Mouse (Mus musculus): ENCODE data around the gene Xpc. TPM values are rescaled to one million over a fixed set of nuclear protein-coding genes. Genes with fewer than 3 reads are reported as not detected.

The Xpc gene
- 6.9 and 7.5 TPM in 2 replicates for polyA plus RNA-seq (2012; rRNA removed)

DNA sequence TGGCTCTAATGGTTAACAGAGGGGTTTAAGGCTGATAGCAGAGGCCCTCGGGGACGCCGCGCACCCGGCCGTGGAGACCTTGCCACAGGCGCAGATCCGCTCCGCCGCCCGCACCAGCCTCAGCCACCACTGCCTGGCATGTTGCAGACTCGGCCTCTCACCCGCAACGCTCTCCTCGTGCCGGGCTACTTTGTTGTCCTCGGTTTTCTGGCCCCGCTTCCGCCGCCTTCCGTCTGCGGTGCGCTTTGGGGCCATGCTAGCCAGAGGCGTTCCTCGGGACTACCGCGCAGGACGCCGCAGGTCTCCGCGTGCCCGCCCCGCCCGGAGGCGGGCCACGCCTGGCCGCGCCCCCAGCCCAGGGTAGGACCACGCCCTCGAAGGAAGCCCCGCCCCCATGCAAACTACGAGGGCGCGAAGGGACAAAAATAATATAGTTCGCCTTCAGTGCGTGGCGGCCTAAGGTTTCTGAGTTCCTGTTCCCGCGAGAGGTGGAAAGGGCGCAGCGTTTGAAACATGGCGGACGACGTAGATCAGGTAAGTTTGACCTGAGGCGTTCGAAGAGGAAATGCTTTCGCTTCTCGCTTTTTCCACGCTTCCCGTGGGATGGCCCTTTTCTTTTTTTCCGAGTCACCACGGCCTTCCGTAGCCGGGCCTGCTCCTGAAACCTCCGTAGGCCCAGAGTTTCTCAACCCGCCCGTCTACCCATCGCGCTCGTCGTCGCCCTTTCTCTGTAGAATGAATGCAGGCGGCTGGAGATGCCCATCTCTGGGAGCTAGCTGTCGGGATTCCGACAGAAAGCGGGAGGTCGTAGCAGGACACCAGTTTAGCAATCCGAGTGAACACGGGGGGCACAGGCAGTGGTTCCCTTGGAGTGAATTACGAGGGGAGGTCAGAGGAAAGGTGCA lies at the start of gene Xpc, which contains the start of gene Lsm3:
Gene Xpc (minus strand): TSS at position 344 of the 905 bp plus-strand sequence.
Gene Lsm3 (plus strand): TSS at position 384 of the 905 bp plus-strand sequence.
- TF ChIP-seq POLR2A (IDR thresholded peaks at IDR 0.05; ENCODE audit: low read depth, low read length): no peak; the same call in 1 of the 2 replicates
- TF ChIP-seq CTCF (IDR thresholded peaks at IDR 0.05; ENCODE audit: extremely low read depth, insufficient read depth, insufficient read length, insufficient replicate concordance): no peak
- H3K36me3 ChIP-seq (ENCODE audit: control insufficient read depth, insufficient read depth, low read length): peaks cover 15% of the 10 kb centered on the region
- WGBS: under 1% methylated on average over 80 of the region's 80 CpGs
- no peaks in the 10 kb centered on the region for H3K27me3 ChIP-seq (ENCODE audit: control insufficient read depth, insufficient read depth, low read length)
- H3K4me3 ChIP-seq (ENCODE audit: extremely low read depth, insufficient read depth, insufficient read length): peak within 1 kb of the TSS; percentile 93
- peak within 1 kb of the TSS; percentile 75 for H3K27ac ChIP-seq (ENCODE audit: insufficient read depth, low read length)
- peaks cover 7% of the 10 kb centered on the region; the same call in 1 of the 2 replicates for H3K4me1 ChIP-seq (ENCODE audit: control insufficient read depth, insufficient read depth, insufficient read length)
- DNase-seq (ENCODE audit: low read depth in 1 of 2, low spot score in 2 of 2): peak; percentile 94 to 96

DNA sequence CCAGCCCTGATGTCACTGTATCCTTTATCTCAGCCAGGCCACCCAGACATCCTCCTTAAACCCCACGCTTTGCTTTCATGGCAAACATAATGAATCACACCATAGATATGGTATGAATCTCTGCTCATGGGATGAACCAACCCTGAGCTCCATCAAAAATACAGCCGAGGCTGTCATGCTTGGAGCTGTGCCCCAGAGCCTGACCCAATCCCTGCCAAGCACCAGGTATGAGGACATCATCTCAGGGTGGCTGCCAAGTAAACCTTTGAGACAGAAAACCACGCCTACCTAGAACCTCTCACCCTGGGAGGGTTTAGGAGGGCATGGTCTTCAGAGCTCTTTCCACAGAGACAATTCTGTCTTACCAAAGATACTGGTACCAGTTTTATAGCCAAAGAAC lies 47.3 kb upstream of the Xpc start:
- Histone ChIP-seq H3K27ac (ENCODE audit: insufficient read depth, low read length) (no peak overlapping the region), H3K36me3 (ENCODE audit: control insufficient read depth, insufficient read depth, low read length) (no peaks in the 10 kb centered on the region), H3K4me1 (ENCODE audit: control insufficient read depth, insufficient read depth, insufficient read length) (no peaks in the 10 kb centered on the region), H3K27me3 (ENCODE audit: control insufficient read depth, insufficient read depth, low read length) (no peaks in the 10 kb centered on the region; the same call in 1 of the 2 replicates), H3K4me3 (ENCODE audit: extremely low read depth, insufficient read depth, insufficient read length) (no peak overlapping the region)
- DNase-seq (ENCODE audit: low read depth in 1 of 2, low spot score in 2 of 2): no peak
- TF ChIP-seq POLR2A (IDR thresholded peaks at IDR 0.05; ENCODE audit: low read depth, low read length) (no peak), CTCF (IDR thresholded peaks at IDR 0.05; ENCODE audit: extremely low read depth, insufficient read depth, insufficient read length, insufficient replicate concordance) (no peak)
- 76% methylated on average over 3 of the region's 3 CpGs for WGBS

DNA sequence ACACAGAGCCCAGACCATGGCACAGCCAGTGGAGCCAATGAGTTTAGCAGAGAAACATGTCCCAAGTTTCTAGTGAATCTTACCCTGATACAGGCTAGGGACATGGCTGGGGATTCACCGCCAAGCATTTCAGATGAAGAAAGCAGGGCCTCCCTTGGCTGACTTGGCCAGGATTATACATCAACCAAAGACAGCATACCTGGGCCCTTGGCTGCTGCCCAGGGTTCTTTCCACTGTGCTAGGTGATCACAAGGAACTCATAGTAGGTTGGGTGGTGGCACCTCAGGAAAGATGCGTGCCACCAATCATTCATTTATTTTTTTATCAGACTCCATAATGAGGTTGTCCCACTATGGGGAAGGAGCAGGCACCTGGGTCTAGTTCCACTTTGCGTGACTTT lies 44.5 kb upstream of the Xpc start:
- DNase-seq (ENCODE audit: low read depth in 1 of 2, low spot score in 2 of 2): no peak
- Histone ChIP-seq H3K27ac (ENCODE audit: insufficient read depth, low read length) (no peak overlapping the region), H3K4me3 (ENCODE audit: extremely low read depth, insufficient read depth, insufficient read length) (no peak overlapping the region), H3K36me3 (ENCODE audit: control insufficient read depth, insufficient read depth, low read length) (no peaks in the 10 kb centered on the region), H3K4me1 (ENCODE audit: control insufficient read depth, insufficient read depth, insufficient read length) (no peaks in the 10 kb centered on the region), H3K27me3 (ENCODE audit: control insufficient read depth, insufficient read depth, low read length) (no peaks in the 10 kb centered on the region; the same call in 1 of the 2 replicates)
- TF ChIP-seq POLR2A (IDR thresholded peaks at IDR 0.05; ENCODE audit: low read depth, low read length) (no peak), CTCF (IDR thresholded peaks at IDR 0.05; ENCODE audit: extremely low read depth, insufficient read depth, insufficient read length, insufficient replicate concordance) (no peak)
- WGBS: 93% methylated on average over 3 of the region's 3 CpGs

DNA sequence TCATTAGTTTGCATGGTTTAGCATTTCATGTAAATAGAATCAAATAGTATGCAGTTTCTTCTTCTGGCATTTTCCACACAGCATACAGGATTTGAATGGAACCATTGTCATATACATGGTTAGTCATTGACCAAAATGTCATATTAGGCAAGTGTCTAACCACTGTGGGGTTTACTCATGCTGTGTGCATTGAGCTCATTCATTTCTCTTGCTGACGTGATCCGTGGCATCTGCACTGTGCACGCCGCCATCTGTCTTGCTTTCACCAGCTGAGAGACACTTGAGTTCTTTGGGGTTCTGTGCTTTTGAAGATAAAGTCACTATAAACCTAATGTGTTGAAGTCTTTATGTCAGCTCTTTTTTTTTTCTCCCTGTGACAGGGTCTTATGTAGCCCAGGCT lies 43.7 kb upstream of the Xpc start:
- Histone ChIP-seq H3K4me3 (ENCODE audit: extremely low read depth, insufficient read depth, insufficient read length) (no peak overlapping the region), H3K27ac (ENCODE audit: insufficient read depth, low read length) (no peak overlapping the region), H3K27me3 (ENCODE audit: control insufficient read depth, insufficient read depth, low read length) (no peaks in the 10 kb centered on the region; the same call in 1 of the 2 replicates), H3K4me1 (ENCODE audit: control insufficient read depth, insufficient read depth, insufficient read length) (no peaks in the 10 kb centered on the region), H3K36me3 (ENCODE audit: control insufficient read depth, insufficient read depth, low read length) (no peaks in the 10 kb centered on the region)
- 87% methylated on average over 4 of the region's 4 CpGs for WGBS
- no peak for DNase-seq (ENCODE audit: low read depth in 1 of 2, low spot score in 2 of 2)
- TF ChIP-seq POLR2A (IDR thresholded peaks at IDR 0.05; ENCODE audit: low read depth, low read length) (no peak), CTCF (IDR thresholded peaks at IDR 0.05; ENCODE audit: extremely low read depth, insufficient read depth, insufficient read length, insufficient replicate concordance) (no peak)

DNA sequence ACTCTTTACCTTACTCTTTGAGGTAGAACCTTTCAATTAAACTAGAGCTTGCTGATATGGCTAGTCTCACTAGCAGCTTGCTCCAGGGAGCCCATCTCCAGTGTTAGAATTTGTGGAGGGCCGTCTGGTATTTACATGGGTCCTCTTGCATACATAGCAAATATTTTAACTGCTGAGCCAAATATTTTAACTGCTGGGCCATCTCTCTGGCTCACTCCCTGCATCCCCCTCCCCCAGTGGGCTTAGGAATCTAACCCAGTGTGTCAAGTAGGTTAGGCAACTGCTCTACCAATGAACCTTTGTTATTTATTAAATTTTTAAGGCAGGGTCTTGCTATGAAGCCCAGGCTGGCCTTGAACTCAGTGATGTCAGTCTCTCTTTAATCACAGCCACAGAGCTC lies 42.9 kb upstream of the Xpc start:
- 69% methylated on average over 1 of the region's 1 CpGs for WGBS
- no peak for DNase-seq (ENCODE audit: low read depth in 1 of 2, low spot score in 2 of 2)
- Histone ChIP-seq H3K4me1 (ENCODE audit: control insufficient read depth, insufficient read depth, insufficient read length) (no peaks in the 10 kb centered on the region), H3K4me3 (ENCODE audit: extremely low read depth, insufficient read depth, insufficient read length) (no peak overlapping the region), H3K36me3 (ENCODE audit: control insufficient read depth, insufficient read depth, low read length) (no peaks in the 10 kb centered on the region), H3K27me3 (ENCODE audit: control insufficient read depth, insufficient read depth, low read length) (no peaks in the 10 kb centered on the region; the same call in 1 of the 2 replicates), H3K27ac (ENCODE audit: insufficient read depth, low read length) (no peak overlapping the region)
- TF ChIP-seq POLR2A (IDR thresholded peaks at IDR 0.05; ENCODE audit: low read depth, low read length) (no peak), CTCF (IDR thresholded peaks at IDR 0.05; ENCODE audit: extremely low read depth, insufficient read depth, insufficient read length, insufficient replicate concordance) (no peak)

DNA sequence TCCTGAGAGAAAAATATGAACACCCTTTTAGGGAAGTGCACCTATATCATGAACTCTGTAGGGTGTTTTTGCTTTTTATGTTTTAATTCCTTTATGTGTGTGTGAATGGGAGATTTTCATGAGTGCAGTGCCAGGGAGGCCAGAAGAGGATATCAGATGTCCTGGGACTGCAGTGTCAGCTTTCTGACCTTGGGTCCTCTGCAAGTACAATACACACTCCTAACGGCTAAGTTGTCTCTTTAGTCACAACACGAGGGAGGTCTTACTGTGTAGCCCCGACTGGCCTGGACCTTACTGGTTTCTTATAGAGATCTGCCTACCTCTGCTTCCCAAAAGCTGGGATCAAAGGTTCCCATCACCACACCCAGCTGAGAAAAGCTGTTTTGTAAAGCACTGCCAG lies 37.0 kb upstream of the Xpc start:
- Histone ChIP-seq H3K27me3 (ENCODE audit: control insufficient read depth, insufficient read depth, low read length) (no peaks in the 10 kb centered on the region), H3K4me1 (ENCODE audit: control insufficient read depth, insufficient read depth, insufficient read length) (no peaks in the 10 kb centered on the region), H3K36me3 (ENCODE audit: control insufficient read depth, insufficient read depth, low read length) (no peaks in the 10 kb centered on the region), H3K4me3 (ENCODE audit: extremely low read depth, insufficient read depth, insufficient read length) (no peak overlapping the region), H3K27ac (ENCODE audit: insufficient read depth, low read length) (no peak overlapping the region)
- no peak for TF ChIP-seq POLR2A (IDR thresholded peaks at IDR 0.05; ENCODE audit: low read depth, low read length)
- TF ChIP-seq CTCF (IDR thresholded peaks at IDR 0.05; ENCODE audit: extremely low read depth, insufficient read depth, insufficient read length, insufficient replicate concordance): no peak
- no peak for DNase-seq (ENCODE audit: low read depth in 1 of 2, low spot score in 2 of 2)
- whole genome bisulfite sequencing: 84% methylated on average over 3 of the region's 3 CpGs

DNA sequence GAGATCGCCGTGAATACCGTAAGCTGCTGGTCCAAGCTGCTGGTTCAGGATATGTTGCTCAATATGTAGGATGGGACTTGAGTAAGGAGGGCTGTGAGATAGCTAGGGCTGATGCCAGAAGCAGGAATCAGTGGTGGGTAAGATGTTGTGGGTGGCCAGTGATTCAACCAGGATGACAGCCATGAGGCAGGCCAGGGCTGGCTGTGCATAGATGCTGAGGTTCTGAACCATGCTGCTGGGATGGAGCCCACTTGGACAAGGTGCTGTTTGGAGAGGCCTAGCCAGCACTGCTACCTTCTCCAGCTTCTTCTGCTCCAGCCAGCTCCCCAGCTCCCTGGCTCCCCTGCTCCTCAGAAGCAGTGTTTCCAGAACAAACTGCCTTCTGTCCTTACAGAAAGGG lies 36.0 kb upstream of the Xpc start:
- WGBS: 93% methylated on average over 3 of the region's 3 CpGs
- H3K27ac ChIP-seq (ENCODE audit: insufficient read depth, low read length): no peak overlapping the region
- TF ChIP-seq CTCF (IDR thresholded peaks at IDR 0.05; ENCODE audit: extremely low read depth, insufficient read depth, insufficient read length, insufficient replicate concordance): no peak
- TF ChIP-seq POLR2A (IDR thresholded peaks at IDR 0.05; ENCODE audit: low read depth, low read length): no peak
- H3K27me3 ChIP-seq (ENCODE audit: control insufficient read depth, insufficient read depth, low read length): no peaks in the 10 kb centered on the region
- H3K4me1 ChIP-seq (ENCODE audit: control insufficient read depth, insufficient read depth, insufficient read length): no peaks in the 10 kb centered on the region
- H3K36me3 ChIP-seq (ENCODE audit: control insufficient read depth, insufficient read depth, low read length): no peaks in the 10 kb centered on the region
- DNase-seq (ENCODE audit: low read depth in 1 of 2, low spot score in 2 of 2): no peak
- H3K4me3 ChIP-seq (ENCODE audit: extremely low read depth, insufficient read depth, insufficient read length): no peak overlapping the region

All from spleen, adult 2 months (tissue).